Mouse (Mus musculus): ENCODE results near the gene Lats2.
"Not testable (repeated sequence)": the region's sequence is repeated elsewhere in the genome, so short reads cannot be mapped to it uniquely, and the experiment has no call there.

The Lats2 gene

DNA sequence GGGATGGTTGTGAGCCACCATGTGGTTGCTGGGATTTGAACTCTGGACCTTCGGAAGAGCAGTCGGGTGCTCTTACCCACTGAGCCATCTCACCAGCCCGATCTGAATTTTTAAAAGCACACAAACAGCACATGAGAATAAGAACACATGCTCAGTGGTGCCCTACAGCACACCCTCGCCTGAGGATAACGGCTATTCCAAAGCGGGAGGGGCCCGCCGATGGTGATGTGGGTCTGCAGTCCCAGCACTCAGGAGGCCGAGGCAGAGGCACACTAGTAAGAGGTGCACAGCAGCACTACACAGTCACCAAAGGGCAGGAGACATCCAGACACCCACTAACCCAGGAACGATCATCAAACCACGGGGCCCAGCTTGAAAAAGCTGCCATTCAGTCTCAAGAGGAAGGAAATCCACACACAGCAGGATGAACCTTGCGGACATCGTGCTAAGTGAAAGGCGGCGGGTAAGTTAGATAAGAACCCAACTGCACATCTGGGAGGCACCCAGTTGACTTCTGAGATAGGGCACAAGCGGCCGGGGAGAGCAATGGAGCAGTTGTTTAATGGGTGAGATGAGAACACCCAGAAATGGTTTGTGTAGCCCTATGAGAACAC lies 65.6 kb downstream of the Lats2 start:
- DNase-seq, result no peak

DNA sequence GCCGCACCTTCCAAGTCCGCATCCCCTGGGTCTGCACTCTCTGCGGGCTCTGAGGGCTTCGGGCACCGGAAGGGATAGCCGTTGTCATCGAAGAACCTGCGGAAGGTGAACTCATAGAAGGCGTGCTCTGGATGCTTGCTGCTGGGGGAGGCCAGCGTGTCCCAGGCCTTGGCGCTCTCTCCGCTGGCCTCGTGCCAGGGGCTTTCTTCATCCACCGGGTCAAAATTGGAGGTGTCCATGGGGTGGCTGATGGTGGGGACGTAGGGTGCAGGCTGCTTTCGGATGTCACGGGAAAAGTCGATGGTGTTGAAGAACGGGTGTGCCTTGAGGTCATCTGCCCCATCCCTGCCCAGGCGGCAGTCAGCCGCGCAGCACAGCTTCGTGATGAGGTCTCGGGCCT lies 66.9 kb downstream of the Lats2 start:
- no peak for DNase-seq

DNA sequence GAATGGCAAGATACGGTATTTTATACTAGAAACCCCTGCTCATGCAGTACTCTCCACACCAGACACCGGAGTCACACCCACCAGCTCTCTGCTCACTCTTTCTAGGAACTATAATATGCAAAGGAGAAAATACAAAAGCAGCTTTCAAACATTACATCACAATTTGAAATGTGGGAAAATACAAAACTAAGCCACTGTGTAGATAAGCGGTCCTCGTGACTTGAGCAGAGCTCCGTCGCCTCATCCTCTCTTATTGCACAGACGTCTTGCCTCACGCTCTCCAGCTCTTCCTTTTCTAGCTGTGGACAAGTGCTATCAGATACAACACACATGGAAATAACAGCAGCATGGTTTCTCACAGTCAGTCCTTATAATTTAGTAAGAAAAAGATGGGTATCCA lies 67.5 kb downstream of the Lats2 start:
- DNase-seq, result no peak

DNA sequence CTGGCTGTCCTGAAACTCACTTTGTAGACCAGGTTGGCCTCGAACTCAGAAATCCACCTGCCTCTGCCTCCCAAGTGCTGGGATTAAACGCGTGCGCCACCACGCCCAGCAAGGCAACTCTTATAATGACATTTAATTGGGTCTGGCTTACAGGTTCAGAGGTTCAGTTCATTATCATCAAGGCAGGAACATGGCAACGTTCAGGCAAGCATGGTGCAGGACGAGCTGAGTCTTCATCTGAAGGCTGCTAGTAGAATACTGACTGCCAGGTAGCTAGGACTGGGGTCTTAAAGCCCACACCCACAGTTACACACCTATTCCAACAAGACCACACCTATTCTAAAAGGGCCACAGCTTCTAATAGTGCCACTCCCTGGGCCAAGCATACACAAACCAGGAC lies 70.1 kb downstream of the Lats2 start:
- DNase-seq, result not testable (repeated sequence)

DNA sequence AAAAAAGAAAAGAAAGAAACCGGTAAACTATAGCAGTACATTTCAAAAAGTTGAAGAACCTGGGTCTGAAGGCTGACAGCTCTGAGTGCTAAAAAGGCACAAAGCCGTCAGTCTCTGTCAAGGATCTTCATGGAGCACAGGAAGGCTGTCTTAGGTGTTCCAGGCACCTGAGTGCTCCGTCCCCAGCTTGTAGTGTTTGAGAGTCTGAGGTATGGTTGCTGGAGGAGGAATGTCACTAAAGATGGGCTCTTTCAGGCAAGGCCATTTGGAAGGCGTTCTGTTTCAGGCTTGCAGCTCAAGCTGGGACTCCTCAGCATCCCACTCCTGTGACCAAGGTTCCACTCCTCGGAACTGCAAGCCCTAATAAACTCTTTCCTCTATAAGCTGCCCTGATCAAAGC lies 70.7 kb downstream of the Lats2 start:
- DNase-seq, result no peak

DNA sequence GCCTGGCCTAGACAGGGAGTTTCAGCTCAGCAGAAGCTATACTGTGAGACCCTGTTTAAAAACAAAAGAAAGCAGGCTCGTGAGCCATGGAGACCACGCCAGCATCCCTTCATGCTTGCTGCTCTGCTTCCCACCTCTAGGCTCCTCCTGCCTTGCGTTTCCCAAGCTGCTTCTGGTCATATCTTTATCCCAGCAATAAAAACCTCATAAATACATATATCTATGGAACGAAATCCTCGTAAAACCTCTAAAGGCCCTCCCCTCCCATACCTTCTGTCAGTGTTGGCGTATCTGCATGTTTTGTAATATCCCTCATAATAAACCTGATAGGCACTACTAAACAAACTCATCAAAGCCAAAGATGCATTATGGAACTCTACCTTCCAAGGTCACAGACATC lies 71.5 kb downstream of the Lats2 start:
- DNase-seq, result no peak

DNA sequence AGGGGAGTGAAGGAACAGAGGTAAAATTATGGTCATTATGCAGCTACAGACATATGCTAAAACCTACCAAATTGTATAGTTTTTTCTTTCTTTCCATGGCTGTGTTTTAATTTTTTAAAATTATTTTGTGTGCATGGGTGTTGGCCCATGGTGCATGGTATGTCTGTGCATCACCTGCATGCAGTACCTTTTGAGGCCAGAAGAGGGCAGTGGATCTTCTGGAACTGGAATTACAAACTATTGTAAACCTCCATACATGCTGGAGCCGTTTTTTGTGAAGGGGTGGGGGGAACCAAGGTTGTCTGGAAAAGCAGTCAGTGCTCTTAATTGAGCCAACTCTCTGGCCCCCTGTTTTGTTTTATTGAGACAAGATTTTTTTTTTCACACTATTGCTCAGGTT lies 73.6 kb downstream of the Lats2 start:
- peak; percentile 55 for DNase-seq

DNA sequence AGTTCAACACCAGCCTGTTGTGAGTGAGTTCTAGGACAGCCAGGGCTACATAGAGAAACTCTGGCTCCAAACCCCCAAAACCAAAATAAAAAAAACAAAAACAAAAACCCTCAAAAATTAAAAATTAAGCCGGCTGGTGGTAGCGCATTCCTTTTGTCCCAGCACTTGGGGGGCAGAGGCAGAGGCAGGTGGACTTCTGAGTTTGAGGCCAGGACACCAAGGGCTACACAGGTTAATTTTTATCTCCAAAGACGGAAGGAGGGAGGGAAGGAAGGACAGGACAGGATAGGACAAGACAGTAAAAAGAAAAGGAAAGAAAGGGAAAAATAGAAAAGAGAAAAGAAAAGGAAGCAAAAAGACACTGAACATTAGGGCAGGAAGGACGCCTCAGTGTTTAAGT lies 75.4 kb downstream of the Lats2 start:
- DNase-seq, result no peak

DNA sequence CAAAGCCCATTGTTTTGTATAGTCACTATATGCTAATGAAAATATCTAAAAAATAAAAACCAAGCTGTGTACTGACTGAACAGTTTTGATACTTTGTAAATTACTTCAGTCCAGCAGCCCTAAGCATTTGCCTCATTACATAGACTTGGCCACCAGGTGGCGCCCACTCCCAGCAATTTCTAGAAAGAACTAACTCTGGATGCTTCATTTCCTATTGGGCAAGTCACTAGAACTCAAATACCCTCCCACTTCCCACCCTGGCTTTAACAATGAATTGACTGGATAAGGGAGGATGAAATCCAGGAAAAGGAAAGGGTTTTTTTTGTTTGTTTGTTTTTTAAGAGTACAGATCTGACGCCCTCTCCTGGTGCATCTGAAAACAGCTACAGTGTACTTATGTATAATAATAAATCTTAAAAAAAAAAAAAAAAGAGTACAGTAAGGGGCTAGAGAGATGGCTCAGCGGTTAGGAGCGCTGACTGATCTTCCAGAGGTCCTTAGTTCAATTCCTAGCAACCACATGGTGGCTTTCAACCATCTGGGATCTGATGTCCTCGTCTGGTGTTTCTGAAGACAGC lies 78.1 kb downstream of the Lats2 start:
- peak; percentile 76 to 86 for DNase-seq

DNA sequence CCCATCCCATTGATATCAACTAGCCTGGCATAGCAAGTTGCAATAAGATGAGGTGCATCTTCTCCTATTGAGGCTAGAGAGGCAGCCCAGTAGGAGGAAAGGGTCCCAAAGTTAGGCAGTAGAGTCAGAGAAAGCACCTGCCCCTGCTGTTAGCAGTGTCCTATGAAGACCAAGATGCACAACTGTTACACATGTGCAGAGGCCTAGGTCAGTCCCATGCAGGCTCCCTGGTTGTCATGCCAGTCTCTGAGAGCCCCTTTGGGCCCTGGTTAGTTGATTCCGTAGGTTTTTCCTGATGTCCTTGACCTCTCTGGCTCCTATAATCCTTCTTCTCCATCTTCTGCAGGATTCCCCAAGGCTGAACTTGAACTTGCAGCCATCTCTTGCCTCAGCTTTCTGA lies 78.7 kb downstream of the Lats2 start:
- no peak for DNase-seq

DNA sequence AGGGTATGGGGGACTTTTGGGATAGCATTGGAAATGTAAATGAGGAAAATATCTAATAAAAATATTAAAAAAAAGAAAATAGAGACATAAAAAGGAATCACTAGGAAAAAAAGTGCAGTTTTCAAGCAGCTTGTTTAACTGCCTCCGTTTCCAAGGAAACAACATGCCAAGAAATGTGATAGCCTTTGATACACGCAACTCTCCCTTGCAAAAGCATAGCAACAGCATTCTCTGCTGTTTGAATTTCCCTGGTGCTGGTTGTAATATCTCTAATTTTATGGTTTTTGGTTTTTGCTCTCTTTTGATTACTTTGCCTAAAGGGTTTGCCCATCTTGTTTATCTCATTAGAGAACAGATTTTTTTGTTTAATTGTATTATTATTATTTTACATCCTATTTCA lies 82.7 kb downstream of the Lats2 start:
- no peak for DNase-seq

DNA sequence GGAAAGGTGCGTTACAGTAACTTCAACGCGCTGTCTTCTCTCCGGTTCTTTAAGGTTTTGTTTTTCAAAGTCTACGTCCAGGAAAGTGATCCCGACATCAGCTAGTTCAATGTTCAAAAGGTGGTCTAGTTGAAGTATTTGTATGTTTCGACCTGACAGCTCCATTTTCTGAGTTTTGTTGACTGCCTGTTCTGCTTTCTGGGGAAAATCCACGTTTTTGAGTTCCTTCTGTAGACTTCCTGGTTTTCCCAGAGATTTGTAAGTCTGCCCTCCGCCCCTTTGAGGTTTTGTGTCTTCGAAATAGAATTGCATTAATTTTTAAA lies 92.6 kb downstream of the Lats2 start:
- DNase-seq, result no peak

DNA sequence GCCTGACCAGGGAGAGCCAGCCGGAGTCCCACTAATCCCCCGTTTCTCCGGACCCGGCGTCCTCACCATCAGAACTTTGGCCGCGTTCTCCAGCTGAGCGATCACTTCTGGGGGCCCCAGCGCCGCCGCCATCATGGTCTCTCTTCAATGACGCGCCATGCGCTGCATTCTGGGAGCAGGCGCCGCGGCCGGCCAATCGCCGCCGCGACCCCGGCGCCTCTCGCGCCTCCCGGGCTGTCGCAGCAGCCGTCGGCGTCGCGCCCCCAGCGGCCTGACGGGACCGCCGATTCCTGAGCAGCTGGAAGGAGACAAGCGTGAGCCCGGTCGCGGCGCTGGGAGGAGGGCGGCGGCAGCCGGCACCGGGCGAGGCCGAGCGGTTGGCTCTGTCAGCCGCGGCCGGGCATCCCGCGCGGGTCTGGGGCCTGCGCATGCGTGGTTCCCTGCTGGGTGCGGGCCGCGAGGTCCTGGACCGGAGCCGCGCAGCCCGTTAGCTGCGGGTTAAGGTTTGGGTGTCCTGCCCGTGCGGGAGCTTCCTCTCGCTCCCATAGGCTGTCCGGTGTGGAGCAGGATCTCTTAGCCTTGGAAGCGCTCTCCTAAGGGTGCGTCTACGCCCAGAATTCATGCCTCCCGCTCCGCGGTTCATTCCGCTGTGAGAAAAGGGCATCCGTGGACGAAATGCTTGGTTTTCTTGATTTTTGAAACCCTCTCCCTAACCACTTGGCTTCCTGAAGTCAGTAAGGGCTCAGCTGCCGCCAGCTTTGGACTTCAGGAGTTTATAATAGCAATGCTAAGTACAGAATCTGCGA lies 93.2 kb downstream of the Lats2 start, which contains the start of gene Xpo4:
TSS of gene Xpo4 (minus strand) at position 609 of the 806 bp plus-strand sequence.
- peak; percentile 84 to 94 for DNase-seq

DNA sequence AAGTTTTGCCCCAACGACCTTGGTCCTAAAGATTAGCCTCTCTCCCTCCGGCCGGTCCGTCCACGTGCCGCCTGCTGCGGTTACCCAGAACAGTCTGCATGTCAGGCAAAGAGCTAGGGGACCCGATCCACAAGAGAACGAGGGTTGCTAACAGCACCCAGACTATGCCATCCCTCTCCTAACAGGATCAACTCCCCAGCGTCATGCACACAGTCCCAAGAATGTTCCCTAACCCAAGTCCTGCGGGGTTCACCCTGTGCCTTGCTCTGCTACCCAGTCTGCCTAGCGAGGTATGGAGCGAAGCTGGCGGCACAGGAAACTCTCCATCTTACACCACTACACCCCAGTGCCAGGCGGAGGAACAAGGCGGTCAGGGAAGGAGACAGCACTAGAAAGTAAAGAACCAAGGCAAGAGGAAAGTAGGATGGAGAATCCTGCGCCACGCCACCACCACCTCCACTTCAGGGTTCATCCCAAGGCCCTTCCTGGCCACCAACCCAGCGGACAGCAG lies 93.8 kb downstream of the Lats2 start:
- peak in 1 of 2 experiments; percentile 19 for DNase-seq

DNA sequence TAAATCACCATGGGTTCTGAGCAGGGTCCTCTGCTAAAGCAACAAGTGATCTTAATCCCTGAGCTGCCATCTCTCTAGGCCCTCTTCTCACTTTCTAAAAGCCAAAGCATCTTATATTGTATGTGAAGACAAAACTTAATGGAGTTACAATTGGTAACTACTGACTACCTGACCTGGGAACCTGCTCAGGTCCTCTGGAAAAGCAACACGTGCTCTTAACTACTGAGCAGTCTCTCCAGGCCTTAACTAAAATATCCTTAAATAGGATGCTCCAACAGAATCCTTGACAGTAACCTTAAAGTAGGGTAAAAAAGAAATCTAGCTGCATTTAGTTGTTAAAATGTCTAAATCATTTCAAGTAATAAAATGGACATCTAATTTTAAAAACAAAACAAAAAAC lies 94.6 kb downstream of the Lats2 start:
- no peak for DNase-seq

DNA sequence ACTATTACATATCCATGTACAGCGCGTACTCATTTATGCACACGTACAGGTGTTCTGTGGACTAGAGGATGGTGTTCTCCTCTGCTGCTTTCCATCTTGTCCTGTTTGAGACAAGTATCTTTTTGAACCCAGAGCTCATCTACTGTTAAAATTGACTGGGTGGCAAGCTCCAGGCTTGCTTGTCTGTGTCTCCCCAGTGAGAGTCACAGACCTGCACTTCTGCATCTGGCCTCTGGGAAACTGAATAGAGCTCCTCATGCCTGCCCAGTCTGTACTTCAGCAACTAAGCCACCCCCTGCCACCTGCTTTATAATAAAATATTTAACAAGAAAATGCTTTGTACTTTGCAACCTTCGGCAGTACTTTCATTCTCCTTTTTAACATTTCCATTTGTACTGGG lies 99.9 kb downstream of the Lats2 start:
- DNase-seq, result no peak

DNA sequence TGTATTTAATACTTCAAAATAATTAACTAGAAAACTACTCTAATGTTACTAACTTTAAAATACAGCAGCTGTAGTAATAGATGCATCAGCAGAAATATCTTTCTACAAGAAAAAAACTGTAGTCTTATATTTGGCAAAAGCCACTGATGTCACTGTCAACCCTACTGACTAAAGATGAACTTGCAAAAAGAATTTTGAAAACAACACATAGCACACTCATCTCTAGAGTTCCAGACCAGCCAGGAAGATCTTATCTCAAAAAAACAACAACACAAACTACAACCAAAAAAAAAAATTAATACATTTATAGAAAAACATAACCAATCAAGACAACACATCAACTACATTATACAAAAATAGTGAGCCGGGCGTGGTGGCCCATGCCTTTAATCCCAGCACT lies 100.7 kb downstream of the Lats2 start:
- DNase-seq, result no peak

DNA sequence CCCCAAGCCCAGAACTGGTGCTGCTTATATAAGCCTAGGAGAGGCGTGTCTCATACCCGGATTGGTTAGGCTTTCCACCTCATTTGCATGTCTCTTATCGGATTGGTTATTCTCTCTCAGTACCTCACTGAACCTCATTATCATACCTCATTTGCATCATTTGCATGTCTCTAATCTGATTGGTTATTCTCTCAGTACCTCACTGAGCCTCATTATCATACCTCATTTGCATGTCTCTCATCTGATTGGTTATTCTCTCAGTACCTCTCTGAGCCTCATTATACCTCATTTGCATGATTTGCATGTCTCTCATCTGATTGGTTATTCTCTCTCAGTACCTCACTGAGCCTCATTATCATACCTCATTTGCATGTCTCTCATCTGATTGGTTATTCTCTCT lies 101.7 kb downstream of the Lats2 start:
- not testable (repeated sequence) for DNase-seq

DNA sequence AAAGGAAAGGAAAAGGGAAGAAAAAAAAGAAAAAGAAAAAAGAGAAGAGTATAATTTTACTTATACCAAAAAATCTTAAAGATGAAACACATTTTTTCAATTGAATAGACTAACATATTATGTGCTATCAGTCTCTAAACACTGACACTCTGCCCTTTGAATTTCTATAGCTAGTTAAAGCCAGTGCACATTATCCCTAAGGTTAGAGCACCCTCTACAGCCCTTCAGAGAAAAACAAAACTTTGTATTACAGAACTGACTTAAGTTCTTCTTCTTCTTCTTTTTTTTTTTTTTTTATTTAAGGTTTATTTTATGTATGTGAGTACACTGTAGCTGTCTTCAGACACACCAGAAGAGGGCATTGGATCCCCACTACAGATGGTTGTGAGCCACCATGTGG lies 108.7 kb downstream of the Lats2 start:
- DNase-seq, result no peak

DNA sequence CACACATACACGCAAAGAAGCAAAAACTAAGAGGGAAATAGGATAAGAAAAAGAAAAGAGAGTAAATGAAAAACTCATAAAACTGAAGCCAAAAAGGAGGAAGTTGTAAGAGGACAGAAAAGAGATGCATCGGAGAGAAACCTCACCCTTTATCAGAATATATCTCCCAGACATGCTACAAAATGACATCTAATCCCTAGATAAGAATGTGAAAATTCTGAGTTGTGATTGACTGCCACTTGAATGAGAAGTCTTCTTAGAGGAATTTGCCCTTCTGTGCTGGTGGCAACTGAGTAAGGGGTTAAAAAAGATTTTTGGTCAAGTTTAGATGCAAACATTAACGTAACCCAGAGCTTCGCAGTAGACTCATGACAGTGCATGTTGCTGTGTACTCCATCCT lies 112.0 kb downstream of the Lats2 start:
- no peak for DNase-seq

Measured in cerebellum, adult 18-20 months (tissue).